Mouse (Mus musculus): ENCODE data around the gene Gins3.

- no peak for TF ChIP-seq POLR2A (IDR thresholded peaks at IDR 0.05; ENCODE audit: control insufficient read depth, extremely low read depth, insufficient read depth, low read length, poor library complexity)
- no peak for TF ChIP-seq CTCF (IDR thresholded peaks at IDR 0.05; ENCODE audit: borderline replicate concordance, control insufficient read depth, extremely low read depth, insufficient read depth, low read length, poor library complexity)
These were observed 23.2 kb downstream of the Gins3 start for GRCm38 (mm10) chr8:95656316-95657002.
